Mouse (Mus musculus) heart, postnatal 14 days (tissue): ENCODE measurements at regions not wholly inside any gene's neighbourhood (a gene's known extent, or its start where the extent isn't known, plus 50 kb on each side); places are given as distances from the start of the nearest gene placed in this dataset.
A peak's percentile ranks its signal among the peaks of the same experiment; 100 is the strongest.
"Not testable (repeated sequence)": the region's sequence is repeated elsewhere in the genome, so short reads cannot be mapped to it uniquely, and the experiment has no call there.

Experiments used
- DNase-seq, 2 experiments: peaks; one replicate each; pipeline ENCODE4 v3.0.0; 2021 to 2022
- intact Hi-C: fragments of 180-260 bp; cut with DNase I; formaldehyde crosslinking; loops from one replicate; pipeline ENCODE4 v1.15.1; 2025

DNA sequence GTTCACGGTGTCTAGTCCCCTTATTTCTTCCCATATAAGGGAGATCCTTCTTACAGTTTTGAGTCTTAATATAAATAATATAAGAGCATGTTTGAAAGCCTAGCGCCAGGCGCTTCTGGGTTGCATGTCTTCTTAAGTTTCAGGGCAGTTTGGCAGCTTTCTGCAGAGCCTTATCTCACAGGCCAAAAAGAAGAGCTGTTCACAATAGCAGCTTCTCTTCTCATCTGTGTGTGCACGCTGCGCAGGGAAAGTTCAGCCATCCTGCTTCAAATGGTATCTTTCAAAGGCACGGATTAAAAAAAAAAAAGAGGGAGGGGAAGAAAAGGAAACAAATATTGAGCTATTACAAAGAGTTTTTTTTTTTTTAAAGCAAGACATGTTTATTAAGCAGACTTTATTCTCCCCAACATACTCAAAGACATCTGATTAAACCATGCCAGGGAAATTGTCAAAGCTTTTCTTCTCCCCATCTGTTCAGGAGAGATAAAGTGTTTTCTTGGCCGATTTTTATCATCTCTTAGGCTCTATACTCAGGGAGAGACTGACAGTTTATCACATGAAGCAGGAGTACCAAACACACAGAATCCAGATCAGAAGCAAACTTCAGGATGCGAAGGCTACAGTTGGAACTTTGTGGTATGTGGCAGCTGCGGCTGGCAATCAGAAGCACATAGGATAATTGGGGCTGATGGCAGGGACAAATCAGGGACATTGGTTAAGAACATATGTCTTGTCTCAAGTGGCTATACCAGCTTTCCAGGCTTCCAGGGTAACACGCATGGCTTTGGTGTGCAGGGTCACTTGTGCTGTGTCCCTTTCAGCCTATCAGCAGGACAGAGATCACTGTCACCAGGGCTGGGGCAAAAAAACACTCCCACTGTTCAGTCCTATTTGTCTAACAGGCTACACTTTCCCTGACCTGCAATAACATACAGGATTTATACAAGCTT is 206.9 kb upstream of the Pfkp start:
- intact Hi-C loops = no loop called here
- no peak for DNase-seq

DNA sequence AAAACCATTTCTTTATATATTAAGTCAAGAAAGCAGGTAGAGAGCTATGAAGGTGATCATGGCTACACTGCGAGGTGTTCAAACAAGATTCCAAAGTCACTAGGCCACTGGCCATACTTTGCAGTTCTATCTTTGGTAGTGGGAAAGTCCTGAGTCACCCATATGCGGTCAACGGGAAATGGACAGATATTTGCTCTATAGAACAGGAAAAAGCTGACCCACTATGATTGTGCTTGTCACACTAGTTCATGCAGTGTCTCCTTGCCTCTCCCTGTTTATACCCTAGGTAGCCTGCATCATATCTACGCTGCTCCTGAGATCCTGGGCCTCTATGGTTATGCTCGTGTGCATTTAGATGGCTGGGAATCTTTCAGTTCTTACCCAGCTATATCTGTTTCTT is 188.9 kb upstream of the Pfkp start:
- DNase-seq = no peak
- intact Hi-C loops = loop anchor here (5.0 kb wide), 1 partner anchor 1945 kb away; no protein-coding TSS in a partner anchor

DNA sequence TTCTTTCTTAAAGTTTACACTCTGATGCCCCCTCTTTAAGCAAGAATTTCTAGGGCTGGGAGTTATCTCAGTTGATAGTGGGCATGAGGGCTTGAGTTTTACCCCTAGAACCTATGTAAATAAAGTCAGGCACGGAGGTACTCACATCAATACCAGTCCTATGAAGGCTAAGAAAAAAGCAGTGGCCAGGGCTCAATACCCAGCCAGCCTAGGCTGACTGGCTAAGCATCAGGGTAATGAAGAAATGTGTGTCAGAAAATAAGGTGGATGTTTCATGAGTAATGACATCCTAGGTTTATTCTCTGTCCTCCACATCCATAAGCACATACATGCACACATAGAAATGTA is 188.5 kb upstream of the Pfkp start:
- DNase-seq = no peak
- intact Hi-C loops = loop anchor here (5.0 kb wide), 1 partner anchor 1945 kb away; no protein-coding TSS in a partner anchor

DNA sequence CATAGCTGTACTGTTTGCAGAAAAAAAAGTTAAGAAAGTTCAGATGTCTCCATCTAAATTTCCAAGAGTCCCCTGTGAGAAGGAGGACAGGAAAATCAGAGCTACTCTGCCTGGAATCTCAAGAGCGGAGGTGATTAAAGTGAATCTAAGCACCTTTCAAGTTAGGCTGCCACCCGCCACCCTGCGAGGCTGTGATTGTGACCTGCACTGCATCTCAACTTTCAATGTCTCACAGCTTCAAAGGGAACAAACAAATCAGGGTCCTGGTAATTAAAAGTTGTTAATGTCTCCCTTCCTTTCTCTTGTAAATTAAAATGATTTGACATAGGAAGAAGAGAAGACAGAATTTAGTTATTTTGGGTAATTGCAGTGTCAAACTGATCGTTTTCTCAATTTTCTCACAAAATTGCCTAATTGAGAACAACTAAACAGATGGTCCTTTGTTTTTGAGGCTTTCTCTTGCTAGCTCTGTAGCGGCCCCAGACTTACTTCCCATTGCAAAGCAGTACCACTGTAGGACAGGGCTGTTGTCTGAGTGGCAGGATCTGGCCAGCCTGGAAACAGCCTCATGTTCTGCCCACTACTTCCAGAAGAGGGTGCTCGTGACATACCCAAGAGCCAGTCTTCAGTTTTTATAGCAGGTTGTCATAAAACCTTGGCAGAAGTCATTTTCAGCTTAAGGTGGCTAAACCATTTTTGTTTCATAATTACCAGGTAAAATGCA is 187.9 kb upstream of the Pfkp start:
- intact Hi-C loops = loop anchor here (5.0 kb wide), 1 partner anchor 1946 kb away; no protein-coding TSS in a partner anchor
- peak; percentile 7 to 19 for DNase-seq

DNA sequence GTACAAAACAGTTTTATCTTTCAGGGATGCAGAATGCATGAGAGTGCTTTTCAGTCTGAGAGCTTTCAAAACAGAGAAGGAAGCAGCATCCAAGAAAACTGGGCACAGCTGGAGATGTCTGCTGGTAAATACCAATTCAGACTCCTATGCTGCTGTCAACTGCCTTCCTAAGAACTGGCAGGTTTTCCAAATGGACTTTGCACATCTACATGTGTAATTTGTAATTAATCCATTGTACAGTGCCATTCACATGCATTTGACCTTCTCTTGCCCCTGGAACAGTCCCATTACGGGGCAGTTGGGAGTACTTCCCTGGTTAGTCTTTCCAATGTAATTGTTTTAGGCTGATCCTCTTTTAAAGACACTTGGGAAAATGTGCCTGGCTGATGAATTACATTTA is 181.3 kb upstream of the Pfkp start:
- intact Hi-C loops = no loop called here
- DNase-seq = no peak

DNA sequence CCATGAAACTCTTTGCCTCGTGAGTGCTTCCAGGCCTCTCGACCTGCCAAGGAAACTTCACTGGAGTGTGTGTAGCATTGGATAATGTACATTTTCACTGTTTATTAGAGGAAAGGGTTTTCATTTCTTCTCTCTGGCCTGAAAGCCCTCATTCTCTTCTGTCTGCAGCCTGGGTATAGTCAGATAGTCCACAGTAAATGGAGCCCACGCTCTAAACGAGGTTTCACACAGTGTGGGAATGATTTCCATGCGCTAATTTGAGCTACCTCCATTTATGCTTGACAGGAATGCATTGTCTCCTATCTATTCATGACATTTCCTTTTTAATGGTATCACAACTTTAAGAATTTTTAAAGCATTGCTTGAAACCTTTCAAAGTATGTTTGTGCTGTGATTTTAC is 180.8 kb upstream of the Pfkp start:
- intact Hi-C loops = no loop called here

DNA sequence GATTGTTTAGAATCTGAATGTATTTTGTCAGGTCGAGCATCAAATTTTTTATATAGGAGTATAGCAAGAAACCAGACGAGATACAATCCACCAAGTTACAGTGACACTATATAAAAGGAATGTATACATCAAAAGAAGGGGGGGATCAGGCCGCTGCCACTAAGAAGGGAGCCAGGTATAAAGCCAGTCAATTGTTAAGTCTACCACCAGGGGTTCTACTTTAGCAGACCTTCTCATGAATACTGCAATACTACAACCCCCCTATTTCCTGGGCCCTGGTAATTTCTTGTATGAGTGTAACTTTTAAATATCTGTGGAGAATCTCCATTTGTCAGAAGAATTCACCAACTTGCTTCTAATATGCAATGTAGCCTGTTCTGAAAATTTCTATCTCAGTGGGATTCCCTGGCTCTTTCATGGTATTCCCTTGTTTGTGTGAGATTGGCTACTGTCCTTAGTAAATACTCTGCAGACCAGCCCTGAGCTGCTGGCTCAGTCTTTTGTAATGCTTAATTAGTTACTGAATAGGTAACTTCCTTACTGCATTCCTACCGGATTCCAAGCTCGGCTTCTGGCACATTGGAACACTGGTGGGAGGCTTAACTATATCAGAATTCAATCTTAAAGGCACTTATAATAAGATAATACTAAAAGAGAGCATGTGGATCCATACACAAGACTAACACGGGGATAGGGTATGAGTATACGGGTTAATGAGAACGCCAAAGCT is 180.2 kb upstream of the Pfkp start:
- intact Hi-C loops = not testable (repeated sequence)

More for the DNA sequence above, 180.8 kb upstream of the Pfkp start:
- DNase-seq = no peak

DNA sequence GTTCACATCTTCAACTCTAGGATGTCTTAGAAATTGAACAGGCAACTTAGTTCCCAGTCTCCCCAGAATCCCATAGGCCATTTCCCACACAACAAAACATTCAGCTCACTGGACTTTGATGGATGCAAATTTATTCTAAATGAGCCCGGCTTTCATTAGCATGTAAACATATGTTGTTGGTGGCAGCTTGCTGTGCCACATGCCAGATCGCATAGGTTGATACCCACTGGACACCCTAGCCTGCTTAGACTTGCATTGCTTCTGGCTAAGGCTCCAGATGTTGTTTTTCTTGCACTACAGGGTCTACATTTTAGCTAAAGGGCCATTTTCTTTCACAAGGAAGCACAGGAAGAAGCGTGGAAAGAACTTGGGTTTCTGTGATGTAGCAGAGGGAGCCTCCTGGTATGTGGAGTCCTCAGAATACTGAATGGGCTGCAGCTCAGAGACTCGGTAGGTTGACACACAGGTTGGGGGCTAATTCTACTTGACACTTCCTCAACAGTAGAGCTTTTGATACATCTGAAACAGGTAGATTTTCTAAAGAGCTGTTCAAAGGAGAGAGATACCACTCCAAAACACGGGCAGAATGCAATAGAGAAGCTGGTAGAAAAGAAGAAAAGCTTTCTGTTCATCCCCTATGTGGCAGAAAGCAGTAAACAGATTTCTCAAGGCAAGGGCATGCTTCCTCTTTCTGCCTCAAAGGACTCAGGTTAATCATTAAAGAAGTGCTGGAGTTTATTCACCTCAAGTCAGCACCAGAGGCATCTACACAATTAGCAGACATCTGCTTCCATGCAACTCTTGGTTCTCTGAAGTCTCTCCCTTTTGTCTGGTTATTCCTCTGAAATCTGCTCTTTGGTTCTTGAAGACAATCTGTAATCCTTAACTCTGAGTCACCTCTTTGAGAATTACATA is 153.9 kb upstream of the Pfkp start:
- intact Hi-C loops = no loop called here
- DNase-seq = no peak

More for the DNA sequence above, 180.2 kb upstream of the Pfkp start:
- not testable (repeated sequence) for DNase-seq

DNA sequence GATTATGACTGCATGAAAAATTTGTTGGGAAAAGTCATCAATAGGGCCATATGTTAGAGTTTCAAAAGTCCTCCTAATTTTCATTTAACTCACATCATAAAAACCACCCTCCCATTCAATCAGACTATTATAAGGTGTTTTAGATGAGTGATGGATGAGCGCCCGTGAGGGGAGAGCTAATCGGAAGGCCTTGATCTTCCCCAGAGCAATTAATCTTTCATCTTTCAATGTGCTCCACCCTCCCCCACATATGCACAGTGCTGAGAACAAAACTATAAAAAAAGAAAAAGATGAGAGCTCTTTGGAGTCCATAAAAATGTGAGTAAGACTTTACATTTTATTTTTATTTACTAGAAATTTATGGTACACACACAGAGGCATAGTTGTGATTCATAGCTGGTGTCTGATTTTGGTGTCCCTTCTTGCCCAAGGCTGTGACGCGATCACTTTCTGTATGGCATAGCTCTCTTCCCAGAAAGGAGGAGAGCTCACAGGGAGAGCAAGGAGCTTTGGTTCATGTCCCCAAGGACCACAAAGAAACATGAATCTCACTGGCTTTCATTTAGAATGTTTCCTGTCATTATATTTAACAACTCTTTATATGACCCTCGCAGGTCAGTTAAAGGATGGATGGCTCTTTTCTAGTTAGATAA is 119.5 kb upstream of the Pfkp start:
- DNase-seq = no peak
- intact Hi-C loops = no loop called here

DNA sequence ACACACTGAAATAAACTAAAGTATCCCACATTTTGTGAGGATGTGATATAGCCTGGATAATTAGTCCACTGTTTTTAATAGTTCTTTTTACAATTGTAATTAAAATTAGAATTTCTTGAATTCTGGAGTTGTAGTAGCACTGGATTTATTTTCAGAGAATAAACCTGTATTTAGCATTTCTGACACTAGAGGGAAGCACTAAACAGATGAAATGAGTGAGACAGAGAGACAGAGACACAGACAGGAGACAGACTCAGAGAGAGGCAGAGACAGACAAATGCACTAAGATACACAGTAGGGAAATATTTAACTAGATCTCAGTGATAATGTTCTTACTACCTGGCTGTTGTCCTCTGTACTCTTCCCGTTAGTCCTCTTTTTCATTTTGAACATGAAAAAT is 108.6 kb upstream of the Pfkp start:
- intact Hi-C loops = no loop called here
- no peak for DNase-seq

DNA sequence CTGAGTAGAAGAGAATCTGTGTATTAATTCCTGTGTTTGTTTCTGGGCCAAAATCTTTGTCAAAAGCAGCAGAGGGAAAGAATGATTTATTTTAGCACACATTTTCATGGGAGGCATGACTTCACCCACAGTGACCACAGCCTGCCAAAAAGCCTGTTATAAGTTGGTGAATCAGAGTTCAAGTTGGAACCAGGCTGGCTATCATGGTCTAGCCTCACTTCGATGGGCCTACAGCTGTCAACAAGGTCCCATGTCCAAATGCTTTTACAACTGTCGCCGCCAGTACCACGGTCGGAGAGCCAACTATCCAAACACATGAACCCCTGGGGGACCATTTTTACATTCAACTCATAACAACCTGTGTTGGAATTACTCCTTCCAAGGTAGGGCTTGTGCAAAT is 103.0 kb upstream of the Pfkp start:
- DNase-seq = no peak
- intact Hi-C loops = no loop called here

DNA sequence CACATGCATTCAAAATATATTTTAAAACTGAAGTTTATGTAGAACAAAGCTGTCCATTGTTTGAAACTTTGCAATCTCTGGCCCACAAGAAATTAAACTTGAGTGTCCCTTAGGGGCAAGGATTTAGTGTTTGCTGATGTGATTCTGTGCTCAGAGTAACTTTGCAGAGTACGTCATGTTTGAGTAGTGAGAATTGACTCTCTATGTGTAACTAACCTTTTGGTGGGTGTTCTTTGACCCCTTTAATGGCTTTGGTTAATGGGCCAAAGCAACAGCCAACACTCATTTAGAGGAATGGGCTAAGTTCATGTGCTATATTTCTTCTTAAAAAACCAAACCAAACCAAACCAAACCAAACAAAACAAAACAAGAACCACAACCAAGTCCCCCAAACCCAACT is 102.6 kb upstream of the Pfkp start:
- no peak for DNase-seq
- intact Hi-C loops = no loop called here

DNA sequence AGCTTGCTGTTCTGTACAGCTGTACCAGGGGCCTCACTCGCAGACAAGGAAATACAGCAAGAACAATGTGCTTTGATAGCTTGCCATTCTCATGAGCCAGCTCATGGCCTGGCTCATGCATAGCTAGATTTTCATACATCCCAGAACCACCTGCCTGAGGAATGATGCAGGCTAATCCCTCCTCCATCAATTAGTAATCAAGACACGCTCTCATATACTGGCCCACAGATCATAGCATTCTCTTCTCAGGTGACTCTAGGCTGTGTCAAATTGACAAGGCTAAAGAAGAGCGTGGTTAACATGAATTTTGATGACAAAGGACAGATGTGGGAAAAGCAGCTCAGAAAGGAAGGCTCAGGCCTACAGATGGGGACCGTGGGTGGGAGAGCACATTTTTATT is 93.3 kb upstream of the Pfkp start:
- intact Hi-C loops = no loop called here
- DNase-seq = no peak

DNA sequence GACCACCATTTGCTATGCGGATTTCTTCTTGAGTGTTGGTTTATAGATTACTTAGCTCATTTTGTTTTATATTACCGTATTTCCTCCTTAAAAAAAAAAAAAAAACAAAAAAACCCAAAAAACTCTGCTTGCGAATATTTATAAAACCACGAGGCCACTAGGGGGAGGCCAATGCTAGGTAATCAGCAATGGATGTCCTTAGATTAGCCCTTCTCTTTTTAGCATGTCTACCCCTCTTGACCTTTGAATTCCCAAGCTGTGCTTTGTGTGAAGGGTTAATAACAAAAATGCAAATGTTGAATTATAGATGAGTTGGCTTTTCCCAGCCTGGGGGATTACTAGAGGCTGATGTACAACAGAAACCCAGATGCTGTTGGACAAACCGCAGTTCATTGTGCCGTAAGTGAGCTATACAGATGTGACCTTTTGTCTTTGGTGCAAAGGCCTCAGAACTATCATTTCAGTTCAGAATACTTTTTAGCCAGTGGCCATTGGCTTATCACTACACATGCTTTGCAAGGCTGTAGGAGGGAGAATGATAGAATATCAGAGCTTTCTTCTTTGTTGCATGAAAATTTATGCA is 88.5 kb upstream of the Pfkp start:
- no peak for DNase-seq
- intact Hi-C loops = no loop called here
